Mouse (Mus musculus): ENCODE measurements around the gene Rp9.
A peak's percentile ranks its signal among the peaks of the same experiment; 100 is the strongest.
"Not testable (repeated sequence)": the region's sequence is repeated elsewhere in the genome, so short reads cannot be mapped to it uniquely, and the experiment has no call there.

Gene Rp9

DNA sequence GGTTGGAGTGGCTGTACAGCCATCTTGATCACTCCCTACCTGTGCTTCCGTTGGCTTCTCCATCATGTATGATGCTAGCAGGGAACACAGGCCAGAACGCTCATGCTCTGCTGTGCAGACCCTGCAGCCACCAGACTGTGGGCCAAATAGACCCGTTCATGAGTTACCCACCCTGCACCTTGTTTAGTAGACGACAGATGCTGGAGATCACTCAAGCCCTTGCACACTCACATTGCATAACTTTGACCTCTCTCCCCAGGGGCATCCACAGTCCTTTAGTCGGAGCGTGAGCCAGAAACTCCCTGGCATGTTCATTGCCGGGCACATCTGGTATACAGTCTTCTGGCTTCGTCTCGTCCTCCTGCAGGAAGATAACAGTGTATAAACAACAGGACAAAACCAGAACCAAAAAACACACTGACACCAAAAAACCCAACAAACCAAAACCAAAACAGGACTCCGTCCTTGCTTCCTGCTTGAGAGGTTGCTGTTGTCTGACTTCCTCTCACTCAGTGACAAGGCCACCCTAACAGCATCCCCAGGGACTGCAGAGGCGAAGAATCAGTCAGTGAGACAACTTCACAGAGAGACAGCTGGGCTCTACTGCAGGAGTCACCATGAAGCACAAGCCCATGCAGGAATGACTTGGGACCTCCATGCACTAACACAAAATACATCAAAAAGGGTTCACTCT, 12.3 kb downstream of the Rp9 start:
- no peak for DNase-seq (ENCODE audit: low read depth)

DNA sequence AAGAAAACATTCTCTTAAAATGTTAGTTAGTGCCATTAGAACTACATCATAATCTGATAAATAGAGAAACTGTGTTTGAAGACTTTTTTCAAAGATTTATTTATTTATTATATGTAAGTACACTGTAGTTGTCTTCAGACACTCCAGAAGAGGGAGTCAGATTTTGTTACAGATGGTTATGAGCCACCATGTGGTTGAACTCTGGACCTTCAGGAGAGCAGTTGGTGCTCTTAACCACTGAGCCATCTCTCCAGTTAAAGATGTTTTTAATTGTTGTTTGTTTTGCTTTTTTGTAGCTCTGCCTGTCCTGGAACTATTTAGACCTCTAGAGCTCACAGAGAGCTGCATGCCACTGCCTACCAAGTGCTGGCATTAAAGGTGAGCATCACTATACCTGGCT, 14.5 kb downstream of the Rp9 start:
- DNase-seq (ENCODE audit: low read depth): no peak

DNA sequence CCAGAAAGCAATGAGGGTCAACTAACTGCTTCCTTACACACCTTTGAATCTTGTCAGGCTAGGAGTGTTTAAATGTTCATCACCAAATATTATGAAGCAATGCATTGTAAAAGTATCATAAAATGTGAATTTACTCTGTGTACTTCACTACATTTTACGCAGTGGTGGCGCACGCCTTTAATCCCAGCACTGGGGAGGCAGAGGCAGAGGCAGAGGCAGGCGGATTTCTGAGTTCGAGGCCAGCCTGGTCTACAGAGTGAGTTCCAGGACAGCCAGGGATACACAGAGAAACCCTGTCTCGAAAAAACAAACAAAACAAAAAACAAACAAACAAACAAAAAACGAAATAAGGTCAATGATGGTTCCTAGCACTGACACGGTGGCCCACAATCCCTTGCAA, 15.6 kb downstream of the Rp9 start, which contains the start of gene Gm17545:
Gene Gm17545, plus strand, starts transcription at position 301 of the 400 bp plus-strand sequence.
- not testable (repeated sequence) for DNase-seq (ENCODE audit: low read depth)

DNA sequence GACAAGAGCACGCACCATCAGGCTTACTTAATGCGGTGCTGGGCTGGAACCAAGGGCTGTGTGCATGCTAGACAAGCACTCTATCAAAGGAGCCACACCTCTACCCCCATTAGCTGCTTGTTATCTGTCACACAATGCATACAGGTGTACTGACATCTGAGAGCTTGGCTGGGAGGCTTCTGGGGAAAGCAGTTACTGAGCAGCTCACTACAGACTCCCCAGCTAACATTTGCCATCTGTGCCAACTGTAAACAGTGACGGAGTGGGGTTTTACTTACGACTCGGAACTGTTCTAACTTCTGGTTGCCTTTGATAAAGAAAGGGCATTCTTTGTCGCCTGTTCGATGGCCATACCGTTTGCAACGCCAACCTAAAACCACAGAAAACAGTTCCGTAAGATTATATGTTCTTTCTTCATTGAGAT, 16.0 kb downstream of the Rp9 start:
- DNase-seq (ENCODE audit: low read depth): peak; percentile 80

DNA sequence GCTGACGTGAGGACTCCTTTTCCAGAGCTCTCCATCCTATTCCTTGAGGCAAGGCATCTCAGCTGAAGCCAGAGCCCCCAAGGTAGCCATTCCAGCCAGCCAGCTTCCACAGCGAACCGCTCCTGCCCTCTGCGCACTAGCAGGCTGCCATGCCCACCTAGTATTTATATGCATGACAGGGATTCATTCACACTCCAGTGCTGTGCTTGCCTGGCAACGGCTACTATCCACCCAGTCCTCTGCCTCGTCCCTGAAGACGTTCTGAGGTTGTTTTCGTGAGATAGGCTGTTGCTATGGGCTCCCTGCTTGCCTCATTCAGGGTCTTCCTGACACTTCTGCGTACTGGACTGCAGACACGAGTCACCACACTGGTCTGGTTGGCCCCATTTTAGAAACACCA, 16.8 kb downstream of the Rp9 start:
- DNase-seq (ENCODE audit: low read depth): no peak

DNA sequence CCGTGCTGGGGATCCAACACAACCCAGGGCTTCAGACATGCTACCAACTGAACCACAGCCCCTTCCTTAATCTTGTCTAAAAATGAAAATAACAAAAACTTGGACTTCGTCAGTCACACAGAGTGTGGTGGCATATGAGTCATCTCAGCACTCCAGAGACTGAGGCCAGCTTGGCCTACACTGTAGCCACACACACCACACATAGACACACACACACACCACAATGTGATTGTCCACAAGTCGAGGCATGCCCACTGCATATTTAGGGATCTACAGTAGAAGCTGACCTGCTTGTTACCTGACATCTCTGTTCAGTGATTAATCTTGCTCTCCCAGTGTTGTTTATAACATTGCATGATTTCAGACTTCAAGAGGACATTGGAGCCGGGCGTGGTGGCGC, 20.3 kb downstream of the Rp9 start:
- no peak for DNase-seq (ENCODE audit: low read depth)

DNA sequence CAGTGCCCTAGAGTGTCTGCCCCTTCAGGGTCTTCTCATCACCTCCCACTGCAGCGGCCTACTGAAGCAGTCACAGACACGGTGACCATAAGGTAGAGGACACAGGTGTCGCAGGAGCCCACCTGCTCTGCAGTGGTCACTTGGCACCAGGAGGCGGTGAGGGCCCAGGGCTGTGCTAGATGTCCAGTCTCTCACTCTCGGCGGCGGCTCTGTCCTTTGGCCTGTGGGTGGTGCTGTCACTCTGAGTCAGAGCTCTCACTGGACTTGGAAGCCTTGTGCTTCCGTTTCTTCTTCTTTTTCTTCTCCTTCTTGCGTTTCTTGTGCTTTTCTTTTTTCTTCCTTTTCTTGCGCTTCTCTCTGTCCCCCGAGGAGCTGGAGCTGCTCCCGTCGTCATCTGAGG, 21.1 kb downstream of the Rp9 start:
- DNase-seq (ENCODE audit: low read depth): no peak

DNA sequence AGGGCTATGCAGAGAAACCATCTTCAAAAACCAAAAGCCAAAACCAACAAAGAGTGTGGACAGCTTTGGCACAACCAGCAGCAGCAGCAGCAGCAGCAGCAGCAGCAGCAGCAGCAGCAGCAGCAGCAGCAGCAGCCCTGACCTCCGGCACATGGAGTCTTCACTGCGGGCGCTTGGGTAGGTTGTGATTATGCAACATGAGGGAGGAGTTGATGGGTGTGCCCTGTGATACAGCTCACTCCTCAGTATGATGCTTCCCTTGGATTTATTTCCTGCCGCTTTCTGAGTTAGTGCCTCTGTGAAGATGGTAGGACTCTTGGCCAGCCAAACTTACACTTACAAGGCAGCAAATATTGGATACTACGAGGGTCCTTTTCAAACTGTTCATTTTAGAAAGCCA, 22.3 kb downstream of the Rp9 start:
- DNase-seq (ENCODE audit: low read depth): no peak

DNA sequence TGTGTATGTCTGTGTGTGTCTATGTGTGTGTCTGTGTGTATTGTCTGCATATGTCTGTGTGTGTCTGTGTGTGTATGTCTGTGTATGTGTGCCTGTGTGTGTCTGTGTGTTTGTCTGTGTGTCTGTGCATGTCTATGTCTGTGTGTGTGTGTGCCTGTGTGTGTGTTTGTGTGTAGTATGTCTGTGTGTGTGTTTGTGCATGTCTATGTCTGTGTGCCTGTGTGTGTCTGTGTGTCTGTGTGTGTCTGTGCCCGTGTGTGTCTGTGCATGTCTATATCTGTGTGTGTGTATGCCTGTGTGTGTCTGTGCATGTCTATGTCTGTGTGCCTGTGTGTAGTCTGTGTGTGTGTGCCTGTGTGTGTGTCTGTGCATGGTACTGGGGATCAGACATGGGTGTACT, 24.4 kb downstream of the Rp9 start:
- no peak for DNase-seq (ENCODE audit: low read depth)

DNA sequence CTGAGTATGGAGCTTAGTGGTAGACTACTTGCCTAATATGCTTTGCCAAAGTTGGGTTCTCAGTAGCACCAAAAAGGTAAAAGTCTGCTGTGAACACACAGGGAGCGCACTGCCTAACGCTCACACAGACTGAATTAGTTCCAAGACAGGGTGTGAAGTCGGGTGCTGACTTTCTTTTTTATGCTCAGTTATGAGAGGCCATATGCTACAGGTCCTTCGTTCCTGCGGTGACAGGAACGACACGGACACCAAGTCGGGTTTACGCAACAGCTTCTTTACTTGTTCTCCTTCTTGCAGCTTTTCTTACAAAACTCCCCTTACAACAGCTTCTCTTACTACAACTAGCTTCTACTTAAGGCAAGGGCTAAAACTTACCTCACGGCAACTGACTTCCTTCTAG, 26.4 kb downstream of the Rp9 start:
- no peak for DNase-seq (ENCODE audit: low read depth)

DNA sequence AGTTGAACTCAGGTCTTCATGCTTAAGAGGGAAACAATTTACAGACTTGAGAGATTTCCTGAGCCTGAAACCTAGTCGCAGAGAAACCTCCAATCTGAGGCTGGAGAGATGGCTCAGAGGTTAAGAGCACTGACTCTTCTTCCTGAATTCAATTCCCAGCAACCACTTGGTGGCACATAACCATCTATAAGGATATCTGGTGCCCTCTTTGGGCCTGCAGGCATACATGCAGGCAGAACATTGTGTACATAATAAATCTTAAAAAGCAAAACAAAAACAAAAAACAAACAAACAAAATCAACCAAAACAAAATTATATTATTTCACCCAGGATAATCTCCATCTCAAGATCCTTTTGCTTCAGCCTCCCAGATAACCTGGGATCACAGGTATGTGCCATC, 30.7 kb downstream of the Rp9 start:
- no peak for DNase-seq (ENCODE audit: low read depth)

DNA sequence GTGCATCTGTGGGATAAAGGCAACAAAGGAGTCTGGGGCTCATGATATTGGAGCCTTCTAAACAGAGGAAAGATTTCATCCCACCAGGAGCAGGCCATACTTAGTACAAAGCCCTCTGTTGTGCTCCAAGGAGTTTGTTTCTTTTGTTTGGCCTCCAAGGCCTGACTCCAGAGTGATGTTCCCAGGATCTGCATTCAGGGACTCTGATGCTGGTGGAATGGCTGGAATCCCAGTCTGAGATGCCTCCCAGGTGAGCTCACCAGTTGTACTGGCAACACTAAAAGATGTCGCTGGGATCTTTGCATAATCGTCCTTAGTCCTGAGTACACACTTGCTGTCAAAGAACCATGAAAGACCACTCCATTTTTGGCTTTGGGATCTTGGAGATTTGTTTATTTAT, 35.4 kb downstream of the Rp9 start:
- no peak for DNase-seq (ENCODE audit: low read depth)

DNA sequence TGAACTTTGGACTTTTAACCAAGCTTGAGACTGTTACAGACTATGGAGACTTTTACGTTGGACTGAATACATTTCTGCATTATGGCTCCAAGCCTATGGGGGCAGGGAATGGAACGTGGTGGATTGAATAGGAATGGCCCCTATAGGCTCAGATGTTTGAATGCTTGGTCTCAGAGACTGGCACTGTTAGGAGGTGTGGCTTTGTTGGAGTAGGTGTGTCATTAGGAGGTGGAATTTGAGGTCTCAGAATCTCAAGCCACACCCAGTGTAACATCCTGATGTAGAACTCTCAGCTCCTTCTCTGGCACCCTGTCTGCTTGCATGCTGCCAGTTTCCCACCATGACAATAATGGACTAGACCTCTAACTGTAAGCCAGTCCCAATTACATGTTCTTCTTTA, 36.3 kb downstream of the Rp9 start:
- no peak for DNase-seq (ENCODE audit: low read depth)

DNA sequence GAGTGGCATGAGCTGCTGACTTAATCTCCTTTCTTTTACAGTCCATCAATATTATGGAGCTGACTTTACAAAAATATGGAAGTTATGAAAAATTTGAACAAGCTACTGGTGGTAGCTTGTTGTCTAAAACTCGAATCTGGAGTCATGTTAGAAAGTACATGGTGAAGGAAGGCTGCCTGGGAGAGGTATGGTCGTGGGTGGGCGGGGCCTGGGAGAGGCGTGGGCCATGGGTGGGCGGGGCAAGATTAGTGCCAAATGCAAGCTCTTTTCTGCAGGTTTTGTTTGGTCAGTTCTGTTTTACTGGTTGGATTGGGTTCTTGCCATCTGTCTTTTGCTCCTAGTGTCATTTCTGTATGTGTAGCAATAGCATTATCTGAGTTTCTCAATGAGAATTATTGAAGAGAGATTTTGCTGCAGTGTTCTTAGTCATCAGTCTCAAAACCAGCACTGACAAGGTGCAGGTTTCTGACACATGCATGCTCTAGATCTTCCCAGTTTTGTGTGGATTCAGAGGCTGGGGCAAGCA, 39.2 kb downstream of the Rp9 start:
- no peak for DNase-seq (ENCODE audit: low read depth)

DNA sequence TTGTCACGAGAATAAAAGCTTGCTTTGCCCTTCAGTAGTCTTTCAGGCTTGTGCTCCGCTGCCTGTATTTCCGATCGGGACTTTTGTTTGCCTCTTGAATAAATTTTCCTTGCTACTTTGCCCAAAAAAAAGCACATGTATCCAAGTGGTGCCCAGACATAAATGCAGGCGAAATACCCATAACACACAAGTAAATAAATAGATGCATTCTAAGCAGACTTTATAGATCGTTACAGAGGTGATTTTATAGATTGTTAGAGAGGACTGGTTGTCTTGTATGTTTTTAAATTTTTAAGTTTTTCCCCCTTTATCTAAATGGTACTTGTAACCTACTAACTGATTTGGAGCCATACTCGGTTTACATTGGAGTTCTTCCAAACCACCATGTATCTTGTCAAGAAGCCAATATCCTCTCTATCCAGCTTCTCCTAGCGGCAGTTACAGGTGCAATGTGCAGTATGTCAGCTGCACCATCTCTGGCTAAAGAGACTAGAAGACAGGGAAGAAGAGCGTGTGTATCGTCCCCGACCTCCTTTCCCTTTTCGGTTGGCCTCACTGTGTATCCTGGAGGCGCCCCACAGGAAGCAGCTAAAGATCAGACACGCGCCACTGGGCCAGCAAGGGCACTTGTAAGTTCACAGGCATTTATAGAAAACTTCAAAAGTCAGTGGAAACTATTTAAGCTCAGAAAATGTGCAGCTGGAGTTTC, 39.9 kb downstream of the Rp9 start:
- no peak for DNase-seq (ENCODE audit: low read depth)

DNA sequence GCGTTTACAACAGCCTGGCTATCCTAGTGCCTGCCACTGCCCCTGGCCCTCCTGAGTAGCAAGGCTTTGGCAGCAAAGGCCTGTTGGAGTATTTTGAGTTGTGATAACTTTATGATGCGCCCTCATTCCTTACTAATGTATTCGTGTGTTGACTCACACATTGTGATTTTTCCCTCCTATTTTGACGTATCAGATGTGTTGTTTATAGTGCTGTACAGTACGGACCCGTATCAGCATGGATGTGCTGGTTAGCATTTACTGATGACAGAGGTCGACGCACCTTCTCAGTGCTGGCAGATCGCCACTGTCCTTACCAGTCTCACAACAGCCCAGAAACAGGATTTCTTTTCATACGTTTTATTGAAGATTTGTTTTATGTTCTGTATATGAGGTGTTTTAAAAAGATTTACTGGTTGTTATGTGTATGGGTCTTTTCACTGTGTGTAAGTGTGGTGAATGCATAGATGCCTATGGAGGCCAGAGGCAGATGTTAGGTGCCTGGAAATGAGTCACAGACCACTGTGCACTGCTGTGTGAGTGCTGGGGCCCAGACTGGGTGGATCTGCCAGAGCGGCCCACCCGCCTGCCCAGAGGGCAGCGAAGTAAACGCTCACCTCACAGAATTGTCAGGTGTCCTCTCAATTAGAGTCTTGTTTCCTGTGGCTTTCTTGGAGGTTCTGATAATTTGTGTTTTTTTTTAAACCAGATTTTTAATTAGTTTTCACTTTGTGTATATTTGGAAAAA, 40.7 kb downstream of the Rp9 start:
- no peak for DNase-seq (ENCODE audit: low read depth)

DNA sequence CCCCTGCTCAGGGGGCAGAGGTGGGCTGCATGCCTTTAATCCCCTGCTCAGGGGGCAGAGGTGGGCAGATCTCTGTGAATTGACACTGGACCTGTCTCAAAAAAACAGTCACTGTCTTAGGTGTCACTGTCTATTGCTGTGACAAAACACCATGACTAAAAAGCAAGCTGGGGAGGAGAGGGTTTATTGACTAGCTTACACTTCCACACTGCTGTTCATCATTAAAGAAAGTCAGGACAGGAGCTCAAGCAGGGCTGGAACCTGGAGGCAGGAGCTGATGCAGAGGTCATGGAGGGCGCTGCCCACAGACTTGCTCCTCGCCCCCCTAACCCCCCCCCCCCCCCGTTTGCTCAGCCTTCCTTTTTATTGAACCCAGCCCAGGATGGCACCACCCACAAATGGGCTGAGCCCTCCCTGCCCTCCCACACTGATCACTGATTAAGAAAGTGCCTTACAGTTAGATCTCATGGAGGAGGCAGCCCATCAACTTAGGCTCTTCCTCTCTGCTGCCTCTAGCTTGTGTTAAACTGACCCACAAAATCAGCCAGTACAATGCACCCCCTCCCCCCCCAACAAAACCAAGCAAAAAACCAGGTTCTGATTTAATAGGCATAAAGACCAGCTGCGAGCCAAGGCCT, 41.4 kb downstream of the Rp9 start:
- no peak for DNase-seq (ENCODE audit: low read depth)

DNA sequence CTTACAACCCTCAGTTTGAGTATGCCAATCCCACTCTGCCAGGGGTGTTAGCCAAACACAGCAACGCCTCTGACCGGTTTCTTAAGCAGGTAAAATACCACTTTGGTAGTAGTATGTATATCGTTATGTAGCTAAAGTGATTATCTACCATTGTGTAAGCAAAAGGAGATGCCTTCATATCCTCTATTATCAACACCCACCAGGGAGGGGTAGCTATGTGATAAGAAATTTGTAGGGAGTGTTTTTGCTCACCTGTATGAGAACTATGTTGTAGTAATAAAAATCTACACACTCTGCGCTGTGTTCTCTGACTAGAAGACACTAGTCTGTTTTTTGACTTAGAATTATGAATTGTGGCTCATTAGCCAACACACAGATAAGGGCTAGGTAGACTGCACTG, 44.8 kb downstream of the Rp9 start:
- no peak for DNase-seq (ENCODE audit: low read depth)

DNA sequence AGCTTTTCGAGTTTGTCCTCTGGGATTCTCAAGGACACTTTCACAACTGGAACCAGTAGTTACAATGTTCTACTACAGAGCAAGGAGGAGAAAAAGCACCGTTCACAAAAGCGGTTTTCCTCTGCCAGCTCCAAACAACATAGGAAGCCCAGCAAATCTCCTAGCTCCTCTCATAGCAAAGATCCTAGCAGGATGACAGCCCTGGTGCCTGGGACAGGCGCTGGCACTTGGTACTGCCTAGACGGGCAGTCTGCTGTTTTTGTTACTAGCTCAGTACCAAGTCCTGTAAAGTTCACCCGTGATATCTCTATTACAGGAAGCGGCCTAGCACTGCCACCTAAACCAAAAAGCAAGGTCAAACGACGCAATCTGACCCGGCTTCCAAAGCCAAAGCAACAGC, 45.3 kb downstream of the Rp9 start:
- no peak for DNase-seq (ENCODE audit: low read depth)

DNA sequence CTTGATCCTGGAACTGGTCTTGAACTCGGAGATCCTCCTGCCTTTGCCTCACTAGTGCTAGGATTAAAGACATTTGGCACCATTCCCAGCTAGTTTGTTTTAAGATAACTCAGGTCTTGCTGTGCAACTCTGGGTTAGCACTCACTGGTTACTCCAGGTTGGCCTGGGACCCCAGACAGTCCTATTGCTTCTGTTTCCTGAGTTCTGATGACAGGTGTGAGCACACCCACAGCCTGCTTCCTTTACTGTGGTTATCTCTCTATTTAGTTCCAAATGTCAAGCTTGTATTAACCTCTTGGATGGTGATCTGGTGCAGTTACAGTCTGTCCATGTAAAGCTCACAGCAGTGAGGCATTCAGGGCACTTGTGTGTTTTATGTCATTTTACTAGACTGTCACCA, 46.0 kb downstream of the Rp9 start:
- no peak for DNase-seq (ENCODE audit: low read depth)

DNA sequence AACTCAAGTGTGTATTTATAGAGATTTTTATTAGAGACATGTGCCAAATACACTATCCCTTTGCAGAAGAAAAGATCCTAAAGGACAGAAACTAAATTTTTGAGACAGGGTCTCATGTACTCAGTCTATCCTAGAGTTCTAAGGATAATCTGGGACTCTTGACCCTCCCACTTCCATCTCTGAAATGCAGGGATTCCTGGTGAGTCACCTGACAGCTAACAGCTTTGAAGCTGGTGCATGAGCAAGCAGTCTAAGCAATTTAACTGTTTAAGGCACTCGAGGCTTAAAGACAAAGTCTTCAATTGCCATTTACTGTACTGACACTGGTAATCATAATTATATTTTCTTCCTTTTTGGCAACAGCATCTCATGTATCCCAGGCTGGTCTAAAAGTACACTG, 47.0 kb downstream of the Rp9 start:
- DNase-seq (ENCODE audit: low read depth): no peak

DNA sequence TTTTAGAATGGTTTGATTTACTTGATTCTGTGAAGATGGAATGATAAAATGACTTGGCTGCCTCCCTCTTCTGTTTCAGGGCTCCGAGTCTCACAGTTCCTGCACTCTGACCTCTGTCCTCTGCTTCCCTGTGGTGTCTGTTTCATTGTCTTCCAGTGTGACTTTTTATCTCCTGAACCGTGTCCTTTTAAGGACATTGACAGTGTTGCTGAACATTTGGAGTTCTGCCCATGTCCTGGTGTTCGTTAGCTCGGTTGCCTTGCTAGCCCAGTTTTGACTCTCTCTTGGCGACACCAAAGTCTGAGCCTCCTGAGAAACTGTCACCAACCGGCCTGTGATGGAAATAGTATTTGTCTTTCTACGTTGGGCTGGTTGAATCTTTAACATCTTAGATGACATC, 49.1 kb downstream of the Rp9 start:
- no peak for DNase-seq (ENCODE audit: low read depth)

DNA sequence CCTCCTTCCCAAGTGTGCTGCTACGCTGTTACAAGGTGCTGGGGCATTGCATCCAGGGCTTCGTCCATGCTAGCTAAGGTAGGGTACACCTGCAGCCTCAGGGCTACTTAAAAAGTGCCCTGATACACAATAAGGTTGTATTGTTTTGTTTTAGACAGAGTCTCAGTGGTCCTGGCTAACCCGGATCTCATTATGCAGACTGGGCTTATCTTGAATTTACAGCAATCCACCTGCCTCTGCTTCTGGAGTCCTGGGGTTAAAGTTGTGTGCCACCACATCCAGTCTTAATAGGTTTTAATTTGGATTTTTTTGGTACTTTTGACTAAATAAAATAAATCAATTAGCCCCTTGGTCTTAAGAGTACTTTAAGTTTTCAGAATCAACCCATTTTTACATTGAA, 49.7 kb downstream of the Rp9 start:
- DNase-seq (ENCODE audit: low read depth): no peak
